Mouse (Mus musculus): ENCODE results near the gene Ogfod1. TPM values are rescaled to one million over a fixed set of nuclear protein-coding genes. Genes with fewer than 3 reads are reported as not detected.

The Ogfod1 gene
- total and polyA plus RNA-seq, 3 experiments, result 16.6 to 31.9 (median 26.9) TPM

DNA sequence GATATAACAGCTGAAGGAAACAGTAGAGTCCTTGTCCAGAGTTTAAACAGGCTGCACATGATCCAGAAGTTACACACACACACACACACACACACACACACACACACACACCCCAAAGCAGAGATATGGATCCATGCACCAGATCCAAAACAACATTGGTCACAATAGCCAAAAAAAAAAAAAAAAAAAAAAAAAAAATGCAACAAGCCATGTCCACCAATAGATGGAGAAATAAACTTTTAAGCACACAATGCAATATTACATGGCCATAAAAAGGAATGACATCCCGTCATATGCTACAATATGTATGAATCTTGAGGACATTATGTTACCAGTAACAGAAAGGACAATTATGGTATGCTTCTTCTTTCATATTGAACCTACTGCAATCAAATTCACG is 77.0 kb downstream of the Ogfod1 start:
- Histone ChIP-seq H3K9ac (ENCODE audit: insufficient read depth, low read depth) (no peak overlapping the region), H3K27me3 (replicated peaks) (no peaks in the 10 kb centered on the region), H3K79me2 (replicated peaks; ENCODE audit: control insufficient read depth, extremely low read depth, insufficient read depth, poor library complexity, severe bottlenecking) (no peaks in the 10 kb centered on the region), H3K9me3 (replicated peaks; ENCODE audit: low read length) (no peaks in the 10 kb centered on the region), H3K27ac (ENCODE audit: insufficient read depth, low read depth) (no peak overlapping the region), H3K4me3 (replicated peaks in 1 of 3; ENCODE audit: low read depth in 2 of 3, low read length in 2 of 3, poor library complexity in 1 of 3) (no peak overlapping the region), H3K4me2 (ENCODE audit: insufficient read depth, low read depth, poor library complexity, severe bottlenecking) (no peak overlapping the region), H3K36me3 (replicated peaks in 1 of 2; ENCODE audit: control insufficient read depth in 1 of 2, insufficient read depth in 1 of 2, low read length in 1 of 2) (no peaks in the 10 kb centered on the region), H3K4me1 (ENCODE audit: control insufficient read depth in 1 of 2, insufficient read depth in 2 of 2) (peaks cover 0 to 25% of the 10 kb centered on the region in 2 experiments; a peak in 2 of 4 replicates)
- dilution Hi-C loops (cut with MboI; ENCODE audit: extremely low pct_ligation_motif_present, extremely low pct_unique_long_range_greater_than_20kb, low sequenced_read_pairs), result no loop called here
- no peak for TF ChIP-seq RAD21 (IDR thresholded peaks at IDR 0.05; ENCODE audit: low read depth, low read length)
- peak; percentile 61 for TF ChIP-seq ZNF384 (IDR thresholded peaks at IDR 0.05; ENCODE audit: low read depth, low read length)
- in situ Hi-C loops (cut with MboI; ENCODE audit: low pct_ligation_motif_present, low pct_unique_long_range_greater_than_20kb, low sequenced_read_pairs), result no loop called here
- no peak for DNase-seq (ENCODE audit: extremely low read depth)

Other genes starting within 250 kb of the Ogfod1 start
- 2.0 and 3.5 TPM in 2 replicates for gene Gnao1, start 227.2 kb upstream of the Ogfod1 start, total RNA-seq (2012; rRNA removed)
- 0.89 and 1.1 TPM in 2 replicates for gene Gnao1, start 227.2 kb upstream of the Ogfod1 start, total RNA-seq (2014; rRNA removed)
- 10.6 and 13.5 TPM in 2 replicates for gene Gnao1, start 227.2 kb upstream of the Ogfod1 start, polyA plus RNA-seq (2012; ENCODE audit: insufficient read length, low read depth)
- 101 and 126 TPM in 2 replicates for gene Amfr, start 24.4 kb upstream of the Ogfod1 start, total RNA-seq (2012; rRNA removed)
- gene Amfr, start 24.4 kb upstream of the Ogfod1 start, total RNA-seq (2014; rRNA removed), result 79.9 and 102 TPM in 2 replicates
- 71.0 and 86.7 TPM in 2 replicates for gene Amfr, start 24.4 kb upstream of the Ogfod1 start, polyA plus RNA-seq (2012; ENCODE audit: insufficient read length, low read depth)
- 138 and 142 TPM in 2 replicates for gene Nudt21, start 167 bp upstream of the Ogfod1 start, total RNA-seq (2012; rRNA removed)
- gene Nudt21, start 167 bp upstream of the Ogfod1 start, total RNA-seq (2014; rRNA removed), result 247 and 282 TPM in 2 replicates
- 78.3 and 91.0 TPM in 2 replicates for gene Nudt21, start 167 bp upstream of the Ogfod1 start, polyA plus RNA-seq (2012; ENCODE audit: insufficient read length, low read depth)
- gene Bbs2, start 61.7 kb downstream of the Ogfod1 start, total RNA-seq (2012; rRNA removed), result 7.3 and 10.0 TPM in 2 replicates
- gene Bbs2, start 61.7 kb downstream of the Ogfod1 start, total RNA-seq (2014; rRNA removed), result 10.4 and 13.0 TPM in 2 replicates
- gene Bbs2, start 61.7 kb downstream of the Ogfod1 start, polyA plus RNA-seq (2012; ENCODE audit: insufficient read length, low read depth), result 12.0 and 13.1 TPM in 2 replicates
- not detected in 2 replicates for gene Mt4, start 100.0 kb downstream of the Ogfod1 start, total RNA-seq (2012; rRNA removed)
- gene Mt4, start 100.0 kb downstream of the Ogfod1 start, total RNA-seq (2014; rRNA removed), result not detected in 2 replicates
- not detected in 2 replicates for gene Mt4, start 100.0 kb downstream of the Ogfod1 start, polyA plus RNA-seq (2012; ENCODE audit: insufficient read length, low read depth)
- 20.0 and 20.6 TPM in 2 replicates for gene Mt3, start 115.4 kb downstream of the Ogfod1 start, total RNA-seq (2012; rRNA removed)
- gene Mt3, start 115.4 kb downstream of the Ogfod1 start, total RNA-seq (2014; rRNA removed), result not detected in 2 replicates
- gene Mt3, start 115.4 kb downstream of the Ogfod1 start, polyA plus RNA-seq (2012; ENCODE audit: insufficient read length, low read depth), result 1.9 and 2.5 TPM in 2 replicates
- 109 and 212 TPM in 2 replicates for gene Mt2, start 135.5 kb downstream of the Ogfod1 start, total RNA-seq (2012; rRNA removed)
- 4.1 and 4.3 TPM in 2 replicates for gene Mt2, start 135.5 kb downstream of the Ogfod1 start, total RNA-seq (2014; rRNA removed)
- 49.4 and 54.4 TPM in 2 replicates for gene Mt2, start 135.5 kb downstream of the Ogfod1 start, polyA plus RNA-seq (2012; ENCODE audit: insufficient read length, low read depth)
- gene Mt1, start 141.9 kb downstream of the Ogfod1 start, total RNA-seq (2012; rRNA removed), result 174 and 239 TPM in 2 replicates
- 13.6 and 19.9 TPM in 2 replicates for gene Mt1, start 141.9 kb downstream of the Ogfod1 start, total RNA-seq (2014; rRNA removed)
- gene Mt1, start 141.9 kb downstream of the Ogfod1 start, polyA plus RNA-seq (2012; ENCODE audit: insufficient read length, low read depth), result 57.4 and 62.7 TPM in 2 replicates
- 46.0 and 65.9 TPM in 2 replicates for gene Nup93, start 177.4 kb downstream of the Ogfod1 start, total RNA-seq (2012; rRNA removed)
- gene Nup93, start 177.4 kb downstream of the Ogfod1 start, total RNA-seq (2014; rRNA removed), result 86.2 and 88.3 TPM in 2 replicates
- 99.6 and 102 TPM in 2 replicates for gene Nup93, start 177.4 kb downstream of the Ogfod1 start, polyA plus RNA-seq (2012; ENCODE audit: insufficient read length, low read depth)